Mouse (Mus musculus) embryo, embryonic 10.5 days (tissue): ENCODE measurements around the gene Myh7.
A peak's percentile ranks its signal among the peaks of the same experiment; 100 is the strongest.
"Not testable (repeated sequence)": the region's sequence is repeated elsewhere in the genome, so short reads cannot be mapped to it uniquely, and the experiment has no call there.

Source experiments
- DNase-seq: peaks from one replicate; pipeline ENCODE4 v3.0.0-alpha.2; 2015; ENCODE audit warnings: low spot score

The Myh7 gene

GRCm38 (mm10) chr14:54994136-54994868 lies at the start of gene Myh7:
Myh7 (minus strand) TSS chr14:54994626.
- DNase-seq = no peak

DNA sequence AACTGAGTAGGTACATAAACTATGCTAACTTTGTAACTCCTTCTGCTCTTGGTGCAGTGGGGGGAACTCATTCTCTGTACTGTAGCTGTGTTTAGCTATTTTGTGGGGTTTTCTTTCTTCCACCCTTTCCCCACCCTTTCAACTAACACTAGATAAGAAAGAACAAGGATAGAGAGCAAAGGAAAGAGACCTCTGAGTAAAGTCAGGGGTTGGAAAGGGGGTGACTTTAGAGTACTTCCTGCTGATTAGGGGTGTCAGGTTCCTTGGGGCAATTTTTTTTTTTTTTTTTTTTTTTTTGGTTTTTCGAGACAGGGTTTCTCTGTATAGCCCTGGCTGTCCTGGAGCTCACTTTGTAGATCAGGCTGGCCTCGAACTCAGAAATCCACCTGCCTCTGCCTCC lies 49.3 kb upstream of the Myh7 start:
- DNase-seq = not testable (repeated sequence)

DNA sequence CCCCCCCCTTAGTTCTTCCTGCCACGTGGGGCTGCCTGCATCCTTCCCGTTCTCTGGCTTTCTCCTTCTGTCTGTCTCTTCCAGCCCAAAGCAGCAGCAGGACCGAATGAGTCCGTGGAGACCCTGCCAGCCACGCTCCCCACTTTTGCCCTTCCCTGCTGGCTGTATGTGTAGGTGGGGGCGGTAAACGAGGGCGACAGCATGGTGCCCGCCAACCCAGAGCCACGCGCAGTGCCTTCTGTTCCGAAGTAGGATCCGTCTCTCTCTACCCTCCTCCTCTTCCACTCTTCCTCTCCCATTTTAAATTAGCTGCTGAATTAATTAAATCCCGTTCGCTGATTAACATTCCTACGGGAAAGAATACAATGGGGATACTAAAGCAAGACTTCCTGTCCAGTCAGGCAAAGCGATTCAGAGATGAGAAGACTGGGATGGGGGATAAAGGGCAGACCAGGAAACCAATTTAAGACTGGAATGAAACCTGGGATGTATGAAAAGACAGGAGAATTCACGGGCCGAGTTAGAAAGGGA lies 38.3 kb upstream of the Myh7 start:
- no peak for DNase-seq

GRCm38 (mm10) chr14:55029034-55029698 lies 34.7 kb upstream of the Myh7 start:
- peak; percentile 49 for DNase-seq

DNA sequence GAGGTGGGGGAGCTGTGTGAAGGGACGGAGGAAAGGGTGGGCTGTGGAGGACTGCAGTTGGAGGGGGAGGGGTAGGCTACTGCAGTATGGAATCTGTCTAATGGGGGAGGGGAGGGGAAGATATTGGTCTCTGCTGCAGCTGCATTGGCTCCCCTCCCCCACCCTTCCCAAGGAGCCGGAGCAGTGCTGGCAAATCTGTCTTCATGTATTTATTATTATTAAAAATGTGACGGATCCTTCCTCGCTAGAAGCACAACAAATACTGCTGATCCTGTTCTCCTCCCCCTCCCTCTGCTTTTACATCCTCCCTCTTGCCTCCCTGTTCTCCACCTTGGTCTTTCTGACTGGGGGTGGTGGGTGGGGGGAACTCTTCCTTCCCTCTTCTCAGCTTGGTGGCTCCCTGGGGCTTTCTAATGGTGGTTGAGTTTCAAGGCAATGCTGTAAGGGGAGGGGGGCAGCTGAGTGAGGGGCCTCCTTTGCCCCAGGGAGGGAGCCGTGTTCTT lies 34.0 kb upstream of the Myh7 start:
- peak; percentile 75 for DNase-seq

GRCm38 (mm10) chr14:55027653-55028052 lies 33.2 kb upstream of the Myh7 start:
- DNase-seq = peak; percentile 43

DNA sequence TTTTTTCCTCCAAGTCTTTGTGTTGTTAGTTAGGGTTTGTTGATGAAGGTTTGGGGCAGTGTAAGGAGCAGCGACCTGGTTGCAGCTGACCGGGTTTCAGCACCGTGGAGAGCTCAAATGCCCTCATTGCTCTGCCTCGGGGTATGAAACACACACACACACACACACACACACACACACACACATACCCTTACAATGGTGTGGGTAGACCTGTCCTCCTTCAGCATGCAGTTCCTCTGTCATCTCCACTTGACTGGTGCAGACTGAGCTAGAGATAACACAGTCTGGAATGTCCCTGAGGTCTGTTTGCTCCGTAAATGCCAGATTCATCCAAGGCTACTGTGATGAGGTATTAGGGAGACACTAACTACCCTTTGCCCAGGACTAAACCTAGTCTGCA lies 32.8 kb upstream of the Myh7 start:
- peak; percentile 61 for DNase-seq

DNA sequence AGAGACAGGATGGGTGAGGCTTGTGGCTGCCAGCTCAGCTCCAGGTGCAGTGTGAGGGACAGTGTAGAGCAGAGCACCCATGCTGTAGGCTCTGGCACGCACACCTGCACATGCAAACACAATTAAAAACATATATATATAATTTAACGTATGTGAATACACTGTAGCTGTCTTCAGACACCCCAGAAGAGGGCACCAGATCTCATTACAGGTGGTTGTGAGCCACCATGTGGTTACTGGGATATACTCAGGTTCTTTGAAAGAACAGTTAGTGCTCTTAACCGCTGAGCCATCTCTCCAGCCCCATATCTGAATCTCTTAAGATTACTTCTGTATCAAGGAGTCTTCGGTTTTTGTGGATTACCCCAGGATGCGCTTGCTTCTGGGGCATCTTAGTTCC lies 31.1 kb upstream of the Myh7 start:
- no peak for DNase-seq

GRCm38 (mm10) chr14:55024236-55024635 lies 29.8 kb upstream of the Myh7 start:
- peak; percentile 78 for DNase-seq

- DNase-seq = no peak
Observed at GRCm38 (mm10) chr14:55023011-55023410, 28.6 kb upstream of the Myh7 start.

DNA sequence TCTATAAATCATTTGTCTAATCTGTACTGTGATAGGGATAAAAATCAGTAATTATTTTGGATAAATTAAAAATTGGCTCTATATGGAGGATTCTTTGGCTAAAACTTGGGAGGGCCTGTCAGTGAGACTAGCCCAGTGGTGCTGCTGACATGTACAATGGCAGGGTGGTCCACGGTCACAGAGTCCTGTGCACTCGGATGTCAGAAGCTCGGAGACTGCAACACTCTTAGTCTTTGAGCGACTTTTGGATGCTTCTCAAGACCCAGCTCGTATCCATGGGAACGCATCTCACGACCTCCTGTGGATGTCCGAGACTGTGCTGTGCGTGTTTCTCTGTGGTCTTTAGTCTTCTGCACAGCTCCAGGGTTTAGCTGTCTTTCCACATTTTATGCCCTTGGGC lies 26.0 kb upstream of the Myh7 start:
- no peak for DNase-seq

GRCm38 (mm10) chr14:55016876-55017275 lies 22.4 kb upstream of the Myh7 start:
- DNase-seq = no peak

DNA sequence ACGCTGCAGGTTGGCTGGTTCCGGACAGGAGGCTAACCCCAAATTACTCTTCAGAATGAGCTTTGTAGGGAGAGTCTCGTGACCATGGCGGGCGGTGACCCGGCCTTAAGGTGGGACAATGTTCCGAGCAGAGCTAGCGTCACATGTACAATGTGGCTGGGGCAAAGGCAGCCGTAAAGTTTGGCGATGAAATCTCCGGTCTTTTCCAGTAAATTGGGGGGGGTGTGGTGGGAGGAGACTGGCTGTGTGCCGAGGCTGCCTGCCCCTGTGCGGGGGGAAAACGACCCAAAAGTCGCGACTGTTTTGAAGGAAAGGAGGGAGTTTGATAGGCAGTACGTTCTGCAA lies 21.3 kb upstream of the Myh7 start:
- DNase-seq = no peak

DNA sequence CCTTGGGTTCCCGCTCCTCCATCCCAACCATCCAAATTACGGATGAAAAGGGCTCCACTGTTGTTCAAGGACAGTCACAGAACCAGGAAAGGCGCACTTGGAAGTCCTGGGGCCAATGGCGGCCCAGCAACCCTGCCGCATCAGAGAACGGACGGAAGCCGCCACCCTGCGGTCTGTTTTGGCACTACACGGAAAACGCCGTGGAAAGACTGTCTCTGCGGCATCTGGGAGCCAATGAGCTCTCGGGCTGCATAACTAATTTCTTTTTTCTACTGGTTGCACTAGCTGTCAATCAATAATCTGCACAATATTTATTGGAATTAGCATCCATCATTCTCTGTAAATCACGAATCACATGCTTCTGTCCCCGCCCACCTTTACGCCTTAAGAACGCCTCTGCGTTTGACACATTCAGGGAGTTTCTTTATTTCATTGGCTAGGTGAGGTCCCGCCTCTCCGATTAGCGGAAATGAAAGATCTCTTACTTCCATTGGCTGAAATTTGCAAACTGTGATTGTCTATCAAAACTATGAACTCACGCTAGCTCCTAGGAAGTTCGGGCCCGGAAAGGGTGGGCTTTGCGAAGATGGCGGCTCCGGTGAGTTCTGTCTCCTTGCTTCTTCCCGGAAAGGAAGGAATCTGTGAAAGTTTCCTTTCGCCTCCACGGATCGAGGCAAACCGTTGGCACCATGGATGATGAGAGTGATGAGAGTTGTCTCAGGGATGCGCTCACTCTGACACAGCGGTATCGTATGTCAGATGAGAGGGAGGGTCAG lies 20.8 kb upstream of the Myh7 start, which contains the start of gene Ngdn:
Gene Ngdn, plus strand, starts transcription at position 464 of the 776 bp plus-strand sequence.
- DNase-seq = peak; percentile 100

- DNase-seq = peak; percentile 76
Observed at GRCm38 (mm10) chr14:55014591-55014990, 20.2 kb upstream of the Myh7 start.

GRCm38 (mm10) chr14:55011116-55011515 lies 16.7 kb upstream of the Myh7 start:
- DNase-seq = peak; percentile 49

DNA sequence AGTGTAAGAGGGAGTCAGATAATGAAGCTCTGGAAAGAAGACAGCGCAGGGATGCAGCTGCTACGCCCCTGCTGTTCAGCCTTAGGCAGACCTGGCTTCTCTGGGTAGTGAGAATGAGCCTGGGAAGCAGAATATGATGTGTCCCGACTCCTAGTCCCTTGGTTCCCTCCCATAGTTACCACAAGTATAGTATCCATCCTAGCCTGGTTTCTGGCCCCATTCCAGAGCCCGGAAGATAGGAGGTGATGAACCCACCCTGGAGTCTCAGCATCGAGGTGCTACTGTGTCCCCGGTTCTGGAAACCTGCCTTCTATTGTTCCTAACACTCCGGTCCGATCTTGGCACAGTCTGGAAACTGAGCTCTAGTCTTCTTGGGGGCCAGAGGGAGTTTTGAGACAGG lies 14.0 kb upstream of the Myh7 start:
- DNase-seq = no peak

DNA sequence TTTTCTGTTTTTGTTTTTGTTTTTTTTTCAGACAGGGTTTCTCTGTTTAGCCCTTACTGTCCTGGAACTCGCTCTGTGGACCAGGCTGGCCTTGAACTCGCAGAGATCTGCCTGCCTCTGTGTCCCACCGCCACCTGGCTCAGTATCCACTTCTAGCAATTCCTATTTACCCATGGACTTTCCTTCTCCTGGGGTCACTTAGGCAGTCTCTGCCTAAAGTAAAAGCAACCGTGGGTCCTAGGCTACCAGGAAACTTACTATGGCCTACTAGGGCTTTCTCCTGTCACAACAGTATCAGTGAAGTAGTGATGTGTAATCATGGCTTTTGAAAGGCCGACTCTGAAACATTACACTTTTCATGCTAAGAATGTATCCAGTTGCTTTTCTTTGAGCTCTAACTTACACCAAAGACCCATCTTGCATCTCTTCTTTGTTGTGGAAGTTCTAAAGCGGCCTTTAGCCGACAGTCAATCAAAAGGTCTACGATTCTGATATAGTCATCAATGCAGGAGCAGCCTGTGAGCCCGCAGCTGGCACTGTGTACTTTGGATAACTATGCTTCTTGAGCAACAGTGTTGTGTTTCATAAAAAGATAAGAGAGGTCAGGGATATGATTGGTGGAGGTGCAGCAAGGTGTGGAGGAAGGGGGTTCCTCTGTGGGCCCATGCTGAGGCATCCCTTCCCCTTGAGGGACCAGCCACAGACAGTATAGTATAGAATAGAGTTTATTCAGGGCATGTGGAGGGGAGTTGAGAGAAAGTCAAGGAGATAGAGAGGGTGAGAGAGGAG lies 12.9 kb upstream of the Myh7 start:
- DNase-seq = no peak

- no peak for DNase-seq
Observed at GRCm38 (mm10) chr14:55006541-55006940, 12.1 kb upstream of the Myh7 start.

DNA sequence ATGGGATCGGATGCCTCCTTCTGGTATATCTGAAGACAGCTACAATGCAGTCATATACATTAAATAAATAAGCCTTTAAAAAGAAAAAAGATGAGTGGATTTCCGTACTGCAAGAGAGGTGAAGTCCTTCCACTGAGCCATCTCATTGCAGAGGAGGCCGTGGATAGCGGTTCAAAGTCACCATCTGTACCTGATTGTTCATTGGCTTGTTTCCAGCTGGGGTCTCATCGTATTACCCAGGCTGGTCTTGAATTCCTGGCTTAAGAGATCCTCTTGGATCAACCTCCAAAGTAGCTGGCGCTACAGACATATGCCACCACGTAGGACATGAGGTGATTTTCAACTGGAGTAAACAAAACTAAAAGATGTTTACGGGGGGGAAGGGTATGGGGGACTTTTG lies 11.5 kb upstream of the Myh7 start:
- no peak for DNase-seq

- DNase-seq = no peak
Observed at GRCm38 (mm10) chr14:55005506-55005905, 11.1 kb upstream of the Myh7 start.
